Mouse (Mus musculus) lung, embryonic 15.5 days (tissue): ENCODE data around the gene Cep162. TPM values are rescaled to one million over a fixed set of nuclear protein-coding genes. Genes with fewer than 3 reads are reported as not detected.
A peak's percentile ranks its signal among the peaks of the same experiment; 100 is the strongest.

Experiments
- ATAC-seq: fragments of 200-750 bp; cut with Nextera tagmentation; 2 replicates; pipeline ENCODE4 v1.8.0; 2017; ENCODE audit warnings: moderate number of reproducible peaks, borderline replicate concordance; ENCODE audit not compliant: low FRiP score, low TSS enrichment; ENCODE audit errors: extremely low read depth
- H3K27ac ChIP-seq: fragments of 300-500 bp; sonication (generic); 2 replicates; pipeline ENCODE4 v1.5.1; 2015; ENCODE audit warnings: moderate library complexity, mild to moderate bottlenecking, inconsistent platforms
- H3K27me3 ChIP-seq: fragments of 300-500 bp; sonication (generic); 2 replicates; pipeline ENCODE4 v1.6.1; 2015; ENCODE audit warnings: inconsistent platforms
- H3K36me3 ChIP-seq: fragments of 300-500 bp; sonication (generic); 2 replicates; pipeline ENCODE4 v1.6.1; 2015; ENCODE audit warnings: inconsistent platforms
- H3K4me1 ChIP-seq: fragments of 300-500 bp; sonication (generic); 2 replicates; pipeline ENCODE4 v1.6.1; 2015; ENCODE audit warnings: inconsistent platforms
- H3K4me2 ChIP-seq: fragments of 300-500 bp; sonication (generic); 2 replicates; pipeline ENCODE4 v1.6.1; 2015; ENCODE audit warnings: inconsistent platforms, mild to moderate bottlenecking, moderate library complexity
- H3K4me3 ChIP-seq: fragments of 300-500 bp; sonication (generic); 2 replicates; pipeline ENCODE4 v1.5.1; 2015; ENCODE audit warnings: mild to moderate bottlenecking, inconsistent platforms
- H3K9ac ChIP-seq: fragments of 300-500 bp; sonication (generic); 2 replicates; pipeline ENCODE4 v1.6.1; 2015; ENCODE audit warnings: inconsistent platforms
- H3K9me3 ChIP-seq: fragments of 300-500 bp; sonication (generic); 2 replicates; pipeline ENCODE4 v1.6.1; 2016; ENCODE audit warnings: inconsistent platforms
- WGBS: fragments of 180-500 bp; shearing (Covaris S2); methylation state at CpG from one replicate; pipeline ENCODE4 v1.1.7; 2015; 5-methylcytosine and 5-hydroxymethylcytosine counted together
- polyA plus RNA-seq: library from polyadenylated mRNA; unstranded; fragments of >200 nt; fragmentation: Nextera tagmentation; extraction: Ambion mirVana; gene quantifications from 2 replicates; pipeline ENCODE4 v1.2.1, GENCODE M21; 2015

Cep162 gene
- polyA plus RNA-seq, 1 experiment from 2014 or later = 6.4 TPM

GRCm38 (mm10) chr9:87152641-87153325, 102.6 kb downstream of the Cep162 start:
- no peaks in the 10 kb centered on the region for H3K27me3 ChIP-seq
- H3K9me3 ChIP-seq = no peaks in the 10 kb centered on the region
- no peak overlapping the region for H3K4me3 ChIP-seq
- ATAC-seq = no peak
- no peak overlapping the region for H3K9ac ChIP-seq
- no peaks in the 10 kb centered on the region for H3K36me3 ChIP-seq
- no peaks in the 10 kb centered on the region for H3K4me1 ChIP-seq
- no peak overlapping the region for H3K27ac ChIP-seq
- WGBS = 92% methylated on average over 1 of the region's 1 CpGs
- H3K4me2 ChIP-seq = no peak overlapping the region

GRCm38 (mm10) chr9:87147927-87148326, 107.4 kb downstream of the Cep162 start:
- Histone ChIP-seq H3K27ac (no peak overlapping the region), H3K36me3 (no peaks in the 10 kb centered on the region), H3K4me1 (peaks cover 7% of the 10 kb centered on the region), H3K9ac (no peak overlapping the region), H3K9me3 (no peaks in the 10 kb centered on the region), H3K4me2 (no peak overlapping the region), H3K27me3 (peaks cover 27% of the 10 kb centered on the region), H3K4me3 (no peak overlapping the region)
- peak; percentile 78 for ATAC-seq
- WGBS = 49% methylated on average over 2 of the region's 2 CpGs

GRCm38 (mm10) chr9:87146400-87146799, 108.9 kb downstream of the Cep162 start:
- no peak for ATAC-seq
- WGBS = 77% methylated on average over 4 of the region's 4 CpGs

GRCm38 (mm10) chr9:87145671-87146070, 109.7 kb downstream of the Cep162 start:
- Histone ChIP-seq H3K9me3 (no peaks in the 10 kb centered on the region), H3K4me1 (peaks cover 7% of the 10 kb centered on the region), H3K36me3 (no peaks in the 10 kb centered on the region), H3K9ac (no peak overlapping the region), H3K4me3 (no peak overlapping the region), H3K27ac (no peak overlapping the region; the same call in 1 of the 2 replicates), H3K27me3 (peaks cover 27% of the 10 kb centered on the region), H3K4me2 (peak overlapping the region; percentile 60; the same call in 1 of the 2 replicates)
- WGBS = 40% methylated on average over 11 of the region's 11 CpGs
- no peak for ATAC-seq

More at GRCm38 (mm10) chr9:87146400-87146799, 108.9 kb downstream of the Cep162 start:
- Histone ChIP-seq H3K4me3 (no peak overlapping the region), H3K4me1 (peaks cover 7% of the 10 kb centered on the region), H3K36me3 (no peaks in the 10 kb centered on the region), H3K27me3 (peaks cover 27% of the 10 kb centered on the region), H3K9me3 (no peaks in the 10 kb centered on the region), H3K9ac (no peak overlapping the region), H3K4me2 (no peak overlapping the region), H3K27ac (no peak overlapping the region)

GRCm38 (mm10) chr9:87145180-87145579, 110.2 kb downstream of the Cep162 start:
- no peak overlapping the region for H3K9ac ChIP-seq
- peak; percentile 53; the same call in 1 of the 2 replicates for ATAC-seq
- 0 out of 2 replicates have a peak overlapping the region, but pooled peaks have one; percentile 2 for H3K4me3 ChIP-seq
- no peaks in the 10 kb centered on the region for H3K36me3 ChIP-seq
- H3K9me3 ChIP-seq = no peaks in the 10 kb centered on the region
- no peak overlapping the region; the same call in 1 of the 2 replicates for H3K27ac ChIP-seq
- 2% methylated on average over 15 of the region's 15 CpGs for WGBS
- peaks cover 27% of the 10 kb centered on the region for H3K27me3 ChIP-seq
- H3K4me2 ChIP-seq = peak overlapping the region; percentile 60
- peaks cover 7% of the 10 kb centered on the region for H3K4me1 ChIP-seq

- 2% methylated on average over 19 of the region's 19 CpGs for WGBS
- H3K4me1 ChIP-seq = peaks cover 7% of the 10 kb centered on the region
- peak overlapping the region; percentile 32 for H3K4me3 ChIP-seq
- H3K9ac ChIP-seq = no peak overlapping the region
- no peak overlapping the region for H3K27ac ChIP-seq
- 0 out of 2 replicates have a peak, but pooled peaks have one; percentile 36 for ATAC-seq
- no peaks in the 10 kb centered on the region for H3K9me3 ChIP-seq
- H3K36me3 ChIP-seq = no peaks in the 10 kb centered on the region
- peak overlapping the region; percentile 60 for H3K4me2 ChIP-seq
- H3K27me3 ChIP-seq = peaks cover 27% of the 10 kb centered on the region
Measured at GRCm38 (mm10) chr9:87144532-87144931, 110.8 kb downstream of the Cep162 start.

- peak within 1 kb of the TSS; percentile 32 for H3K4me3 ChIP-seq
- ATAC-seq = peak; percentile 58; the same call in 1 of the 2 replicates
- no peak within 1 kb of the TSS for H3K27ac ChIP-seq
- H3K9me3 ChIP-seq = no peaks in the 10 kb centered on the region
- WGBS = 1% methylated on average over 29 of the region's 29 CpGs
- H3K4me2 ChIP-seq = peak within 1 kb of the TSS; percentile 60
- H3K9ac ChIP-seq = no peak within 1 kb of the TSS
- peaks cover 27% of the 10 kb centered on the region for H3K27me3 ChIP-seq
- H3K4me1 ChIP-seq = peaks cover 7% of the 10 kb centered on the region
- H3K36me3 ChIP-seq = no peaks in the 10 kb centered on the region
Measured at GRCm38 (mm10) chr9:87144106-87144505, 111.2 kb downstream of the Cep162 start, which contains the start of gene Mrap2. Mrap2 (plus strand) TSS chr9:87144306.

- Histone ChIP-seq H3K27me3 (peaks cover 27% of the 10 kb centered on the region), H3K27ac (no peak overlapping the region), H3K4me2 (no peak overlapping the region), H3K4me3 (no peak overlapping the region), H3K9ac (no peak overlapping the region), H3K9me3 (no peaks in the 10 kb centered on the region), H3K36me3 (no peaks in the 10 kb centered on the region), H3K4me1 (peaks cover 7% of the 10 kb centered on the region)
- ATAC-seq = no peak
- WGBS = 74% methylated on average over 3 of the region's 3 CpGs
Measured at GRCm38 (mm10) chr9:87143076-87143475, 112.3 kb downstream of the Cep162 start.

Other genes with a start within 250 kb of the Cep162 start
- not detected in 2 replicates for gene Ripply2, start 240.0 kb downstream of the Cep162 start, polyA plus RNA-seq
- 54.1 and 55.8 TPM in 2 replicates for gene Cyb5r4, start 233.5 kb downstream of the Cep162 start, polyA plus RNA-seq
- 0.08 and 0.25 TPM in 2 replicates for gene Mrap2, start 111.2 kb downstream of the Cep162 start, polyA plus RNA-seq